Mouse (Mus musculus) mesoderm, embryonic 11.5 days (tissue): ENCODE measurements around the gene Fbxo11.
"Not testable (repeated sequence)": the region's sequence is repeated elsewhere in the genome, so short reads cannot be mapped to it uniquely, and the experiment has no call there.

ENCODE experiments used
- DNase-seq: peaks from one replicate; pipeline ENCODE4 v3.0.0-alpha.2; 2012; ENCODE audit warnings: low read depth, low spot score

The Fbxo11 gene

GRCm38 (mm10) chr17:88067202-88067901 lies 2.3 kb upstream of the Fbxo11 start:
- DNase-seq = no peak

DNA sequence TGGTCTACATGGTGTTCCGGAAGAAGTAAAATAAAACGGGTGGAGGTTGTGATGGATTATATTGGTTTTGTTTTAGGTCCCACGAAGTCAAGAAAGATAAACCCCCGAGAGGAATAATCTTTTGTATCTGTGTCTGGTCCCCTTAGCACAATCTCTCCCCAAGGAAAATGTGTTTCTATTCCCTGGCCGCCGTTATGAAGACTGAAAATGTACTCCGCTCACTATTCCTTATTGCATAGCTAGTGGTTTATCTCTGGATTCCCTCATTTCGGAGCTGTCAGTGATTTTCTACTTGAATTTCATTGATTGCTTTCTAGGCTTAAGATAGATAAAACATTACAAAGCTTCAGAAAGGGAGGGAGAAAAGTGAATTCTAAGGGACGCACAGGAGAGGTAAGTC lies 1.7 kb upstream of the Fbxo11 start:
- DNase-seq = no peak

DNA sequence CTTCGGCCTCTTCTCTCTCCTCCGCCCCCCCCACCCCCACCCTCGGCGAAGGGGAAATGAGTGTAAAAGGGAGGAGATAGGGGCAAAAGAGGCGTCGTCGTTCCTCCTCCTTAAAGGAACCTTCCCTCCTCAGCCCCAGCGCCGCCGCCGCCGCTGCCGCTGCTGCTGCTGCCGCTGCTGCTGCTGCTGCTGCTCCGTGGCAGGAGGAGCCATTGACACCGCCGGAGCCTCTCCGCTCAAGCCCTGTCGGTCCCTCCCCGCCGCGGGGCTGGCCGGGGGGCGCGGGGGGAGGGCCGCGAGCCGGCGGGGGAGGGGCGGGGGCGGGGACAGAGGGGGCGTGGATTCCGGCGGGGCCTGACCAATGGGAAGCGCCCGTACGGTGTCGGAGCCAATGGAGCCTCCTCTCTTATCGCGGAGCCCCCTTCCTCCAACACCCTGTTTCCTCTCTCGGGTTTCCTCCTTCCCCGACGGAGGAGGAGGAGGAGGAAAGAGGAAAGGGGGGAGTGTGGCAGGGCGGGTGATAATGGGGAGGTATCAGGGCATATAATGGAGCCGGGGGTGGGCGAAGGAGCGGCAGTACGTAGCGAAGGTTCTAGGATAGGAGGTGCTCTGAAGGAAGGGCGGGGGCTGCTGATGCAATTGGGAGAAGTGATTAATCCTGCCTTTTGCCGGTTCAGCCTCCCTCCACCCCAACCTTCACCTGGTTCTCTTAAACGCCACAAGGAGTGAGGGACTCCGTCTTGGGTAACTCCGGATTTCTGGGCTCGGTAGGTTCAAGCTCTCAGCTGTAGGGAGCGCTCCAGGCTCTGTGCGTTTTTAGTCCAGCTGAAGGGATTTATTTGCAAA lies 933 bp upstream of the Fbxo11 start:
- DNase-seq = peak; percentile 96

DNA sequence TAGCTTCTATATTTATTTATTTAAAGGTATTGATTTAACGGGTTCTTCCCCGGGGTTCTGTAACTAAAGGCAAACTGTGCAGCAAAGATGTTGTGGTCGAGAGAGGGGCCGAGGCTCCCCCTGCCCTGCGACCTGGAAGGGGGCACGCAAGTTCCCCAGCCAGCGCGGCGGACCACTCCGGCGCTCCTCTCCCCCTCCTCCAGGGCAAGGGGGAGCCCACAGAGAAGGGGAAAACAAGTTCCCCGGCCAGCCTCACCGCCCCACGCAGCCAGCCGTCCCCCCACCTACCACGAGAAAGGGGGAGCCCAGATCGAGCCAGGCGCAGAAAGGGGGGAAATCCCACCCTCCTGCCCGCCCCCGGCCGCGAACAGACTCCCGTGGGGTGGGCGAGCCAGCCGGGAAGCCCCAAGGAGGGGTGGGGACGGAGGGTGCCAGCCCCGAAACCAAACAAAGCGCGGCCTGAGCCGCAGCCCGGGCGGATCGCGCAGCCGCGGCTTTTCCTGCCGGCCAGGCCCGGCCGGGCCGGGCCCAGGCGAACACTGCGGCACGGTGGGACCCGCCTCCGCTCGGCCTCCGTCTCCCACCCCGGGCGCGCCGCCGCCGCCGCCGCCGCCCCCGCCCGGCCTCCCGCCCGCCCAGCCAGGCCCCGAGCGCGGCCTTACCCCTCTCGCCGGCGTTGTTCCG lies 602 bp downstream of the Fbxo11 start:
- peak; percentile 56 for DNase-seq

- peak; percentile 77 for DNase-seq
Observed at GRCm38 (mm10) chr17:88063980-88064346, 1.1 kb downstream of the Fbxo11 start.

- DNase-seq = no peak
Observed at GRCm38 (mm10) chr17:88062860-88063580, 2.1 kb downstream of the Fbxo11 start.

DNA sequence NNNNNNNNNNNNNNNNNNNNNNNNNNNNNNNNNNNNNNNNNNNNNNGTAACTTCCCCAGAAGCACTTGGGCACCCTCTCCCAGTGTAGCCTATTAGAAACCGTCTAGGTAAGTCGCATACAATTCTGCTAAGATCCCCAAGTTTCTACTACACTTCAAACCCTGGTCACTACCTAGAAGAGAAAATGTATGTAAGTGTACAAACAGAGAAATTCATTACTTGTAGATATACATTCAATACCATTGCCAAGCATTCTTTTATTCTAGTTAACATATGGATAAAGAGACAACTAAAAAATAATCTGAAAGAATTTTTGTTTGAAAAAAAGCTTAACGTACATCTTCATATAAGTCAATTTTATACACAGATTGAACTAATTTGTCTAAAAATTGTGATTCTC lies 3.1 kb downstream of the Fbxo11 start:
- DNase-seq = no peak

DNA sequence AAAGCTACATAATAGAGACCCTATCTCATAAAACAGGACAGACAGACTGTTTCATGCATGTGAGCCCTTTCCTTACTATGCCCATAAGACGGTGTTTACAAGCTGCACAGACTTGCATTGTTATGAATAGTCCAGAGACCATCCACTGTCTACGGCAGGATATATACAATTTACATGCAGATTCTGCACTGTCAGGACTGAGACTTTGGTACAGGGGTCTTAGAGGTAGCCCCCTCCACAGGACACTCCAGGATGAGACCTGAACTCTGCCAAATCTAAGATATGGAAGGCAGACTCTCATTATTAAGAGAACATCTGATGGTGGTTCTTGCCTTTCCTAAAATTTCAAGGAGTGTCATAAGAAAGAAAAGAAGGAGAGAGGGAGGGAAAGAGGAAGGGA lies 6.8 kb downstream of the Fbxo11 start:
- DNase-seq = no peak

DNA sequence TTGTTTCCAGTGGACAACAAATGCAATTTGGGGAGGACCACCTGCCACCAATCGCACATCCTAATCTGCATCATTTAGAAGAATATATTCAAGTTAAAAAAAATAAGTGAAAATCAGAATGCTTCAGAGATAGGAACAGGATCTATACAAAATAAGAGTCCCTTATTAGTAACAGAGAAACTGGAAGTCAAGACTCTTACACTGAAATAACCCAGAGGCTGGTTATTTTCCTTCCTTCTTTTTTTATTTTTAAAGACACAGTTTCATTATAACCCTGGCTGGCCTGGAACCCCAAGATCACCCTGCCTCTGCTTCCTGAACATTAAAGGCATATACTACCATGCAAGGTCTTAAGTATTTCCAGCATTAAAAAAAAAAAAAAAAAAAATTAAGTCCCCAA lies 7.2 kb downstream of the Fbxo11 start:
- no peak for DNase-seq

- no peak for DNase-seq
Observed at GRCm38 (mm10) chr17:88051679-88052078, 13.4 kb downstream of the Fbxo11 start.

DNA sequence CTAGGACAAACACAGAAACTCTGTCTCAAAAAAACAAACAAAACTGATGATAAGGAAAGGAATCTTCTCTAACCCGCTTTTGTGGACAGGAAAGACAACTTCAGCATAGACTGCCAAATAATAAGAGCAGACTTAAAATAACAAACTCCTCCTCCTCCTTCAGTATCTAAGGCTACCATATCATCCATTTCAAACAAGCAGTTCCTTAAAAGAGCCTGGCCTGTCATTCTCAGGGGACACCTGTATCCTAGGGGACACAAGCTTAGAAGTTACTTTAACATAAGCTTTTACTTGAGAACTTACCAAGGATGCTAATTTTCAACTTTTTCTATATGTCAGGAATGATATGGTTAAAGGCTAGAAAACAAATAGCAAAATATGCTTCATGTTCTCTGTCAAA lies 14.2 kb downstream of the Fbxo11 start:
- no peak for DNase-seq

DNA sequence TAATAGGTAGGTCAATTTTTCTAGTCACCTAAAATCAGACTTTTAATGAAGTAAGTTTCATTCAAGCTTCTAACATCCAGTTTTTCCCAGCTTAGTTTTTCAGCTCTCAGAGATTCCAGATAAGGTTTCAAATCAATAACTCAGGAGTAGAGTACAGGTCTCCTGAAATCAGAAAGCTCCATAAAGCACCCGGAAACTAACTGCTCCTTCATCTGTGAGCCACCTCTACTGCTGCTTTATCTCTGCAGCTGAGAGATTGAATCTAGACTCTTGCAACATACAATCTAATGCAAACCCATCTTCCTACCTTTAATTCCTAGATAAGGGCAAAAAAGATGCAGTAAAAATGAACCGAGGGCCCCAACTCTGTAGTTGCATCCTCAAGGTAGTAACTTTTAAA lies 14.8 kb downstream of the Fbxo11 start:
- no peak for DNase-seq

DNA sequence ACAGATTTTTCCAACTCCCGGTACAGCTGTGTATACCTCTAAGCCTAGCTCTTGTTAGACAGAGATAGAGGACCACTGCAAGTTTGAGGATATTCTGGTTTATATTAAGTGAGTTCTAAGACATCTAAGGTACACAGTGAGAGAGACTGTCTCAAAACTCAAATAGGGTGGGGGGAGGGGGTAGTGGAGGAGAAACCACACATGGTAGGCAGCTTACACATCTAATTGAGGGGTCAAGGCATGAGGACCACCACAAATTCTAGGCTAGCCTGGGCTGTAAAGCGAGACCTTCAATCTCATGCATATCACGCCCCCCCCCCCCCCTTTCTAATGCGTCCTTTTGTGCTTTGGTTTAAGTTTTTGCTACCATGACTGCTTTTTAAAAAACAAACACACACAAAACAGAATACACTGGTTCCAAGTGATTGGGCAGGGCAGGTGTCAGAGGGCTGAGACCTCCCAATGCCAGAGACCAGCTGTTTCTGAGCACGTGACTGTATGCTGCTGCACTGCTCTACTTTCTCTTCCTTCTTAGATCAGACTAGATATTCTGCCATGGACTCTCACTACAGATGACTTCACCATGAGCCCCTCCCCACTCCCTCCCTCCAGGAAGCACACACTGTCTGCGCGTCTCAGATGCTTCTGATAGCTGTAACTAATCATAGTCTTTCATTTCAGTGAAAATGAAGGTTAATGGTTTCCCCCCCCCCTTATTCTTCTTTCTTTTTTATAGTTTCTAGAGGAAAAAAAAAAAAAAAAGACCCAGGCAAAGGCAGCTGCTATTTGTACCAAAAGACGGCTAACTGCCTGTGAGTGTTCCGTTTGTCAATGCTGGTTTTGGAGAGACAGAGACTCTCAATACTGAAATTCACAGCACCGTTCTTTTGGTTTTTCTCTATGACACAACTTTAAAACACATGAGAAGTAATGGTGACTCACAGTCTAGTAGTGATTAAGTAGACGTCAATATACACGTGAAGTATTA lies 22.7 kb downstream of the Fbxo11 start:
- DNase-seq = peak; percentile 22

GRCm38 (mm10) chr17:88040810-88041209 lies 24.3 kb downstream of the Fbxo11 start:
- DNase-seq = no peak

DNA sequence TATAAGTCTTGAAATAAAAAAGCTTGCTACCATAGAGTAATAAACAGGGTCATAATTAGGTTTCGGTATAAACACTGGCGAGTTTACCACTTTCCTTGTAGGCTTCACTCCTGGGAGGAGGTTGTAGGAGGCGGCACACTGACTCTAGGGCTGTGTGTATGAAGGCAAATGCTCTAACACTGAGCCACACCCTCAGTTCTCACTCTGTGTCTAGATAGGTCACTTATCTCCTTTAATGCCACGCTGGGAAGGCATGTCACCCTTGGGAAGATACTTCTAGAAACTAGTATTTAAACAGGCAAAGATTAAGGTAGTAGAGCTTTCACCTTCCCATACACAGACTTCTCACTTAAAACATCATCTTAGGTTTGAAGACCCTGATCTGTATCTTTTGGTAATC lies 30.7 kb downstream of the Fbxo11 start:
- DNase-seq = no peak

DNA sequence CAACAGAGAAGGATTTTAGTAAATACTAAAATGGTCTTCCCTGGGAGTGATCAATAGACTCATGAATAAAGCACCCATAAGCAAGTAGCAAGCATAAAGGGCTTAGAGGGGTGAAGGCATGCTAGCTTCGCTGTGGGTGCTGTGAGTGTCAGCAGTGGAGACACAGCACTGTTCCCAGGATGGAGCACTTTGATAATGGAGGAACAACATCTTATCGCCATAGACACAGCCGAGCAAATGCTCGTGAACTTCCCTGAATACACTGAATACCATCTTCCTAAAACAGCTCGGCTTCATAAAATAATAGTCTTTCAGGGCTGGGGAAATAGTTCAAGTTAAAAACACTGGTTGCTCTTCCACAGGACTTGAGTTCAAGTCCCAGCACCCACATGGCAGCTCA lies 33.3 kb downstream of the Fbxo11 start:
- no peak for DNase-seq

DNA sequence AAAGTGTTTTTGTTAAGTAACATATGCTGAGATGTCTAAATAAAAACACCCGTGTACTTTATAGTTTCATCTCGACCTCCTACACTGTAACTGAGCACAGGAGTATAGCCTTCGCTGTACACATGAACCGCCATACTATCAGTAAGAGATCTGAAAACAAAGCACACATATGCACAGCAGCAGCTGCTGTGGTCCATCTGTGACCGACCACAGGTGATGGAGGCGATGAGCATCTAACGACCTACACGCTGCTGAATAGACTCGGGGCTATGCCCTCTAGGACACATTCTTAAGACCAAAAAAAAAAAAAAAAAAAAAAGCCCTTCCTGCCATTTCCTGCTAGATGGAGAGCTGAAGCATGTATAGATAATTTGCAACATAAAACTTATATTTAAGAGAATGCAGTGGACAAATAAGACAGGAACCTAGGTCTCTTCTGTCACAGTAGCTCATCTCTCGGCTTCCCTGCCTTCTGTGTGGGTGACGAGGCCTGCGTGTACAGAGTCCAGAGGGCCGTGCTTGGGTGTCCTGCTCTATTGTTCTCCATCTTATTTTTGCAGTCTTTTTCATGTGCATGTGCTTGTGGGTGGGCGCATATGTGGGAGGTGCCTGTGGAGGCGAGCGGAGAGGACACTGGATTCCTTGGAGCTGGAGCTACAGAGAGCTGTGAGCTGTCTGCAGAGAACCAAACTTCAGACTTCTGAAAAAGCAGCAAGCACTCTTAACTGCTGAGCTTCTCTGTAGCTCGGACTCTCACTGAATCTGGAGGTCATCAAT lies 35.7 kb downstream of the Fbxo11 start:
- no peak for DNase-seq

DNA sequence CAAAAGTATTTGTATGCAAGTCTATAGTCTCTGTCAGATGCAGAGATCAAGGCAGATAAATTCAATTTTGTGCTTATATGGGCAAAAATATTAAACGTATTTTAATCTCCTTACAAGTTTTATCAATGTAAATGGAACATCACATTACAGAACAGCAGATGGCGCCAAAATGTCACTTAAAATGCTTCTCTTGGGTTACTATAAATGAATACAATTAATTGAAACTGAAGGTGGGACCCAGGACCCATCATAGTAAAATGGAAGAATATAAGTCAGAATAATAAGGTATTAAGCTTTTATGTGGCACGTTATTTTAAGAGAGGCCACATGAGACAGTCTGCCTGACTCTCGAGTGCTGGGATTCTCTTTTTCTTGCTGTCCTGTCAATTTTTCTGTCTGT lies 39.9 kb downstream of the Fbxo11 start:
- peak; percentile 50 for DNase-seq

DNA sequence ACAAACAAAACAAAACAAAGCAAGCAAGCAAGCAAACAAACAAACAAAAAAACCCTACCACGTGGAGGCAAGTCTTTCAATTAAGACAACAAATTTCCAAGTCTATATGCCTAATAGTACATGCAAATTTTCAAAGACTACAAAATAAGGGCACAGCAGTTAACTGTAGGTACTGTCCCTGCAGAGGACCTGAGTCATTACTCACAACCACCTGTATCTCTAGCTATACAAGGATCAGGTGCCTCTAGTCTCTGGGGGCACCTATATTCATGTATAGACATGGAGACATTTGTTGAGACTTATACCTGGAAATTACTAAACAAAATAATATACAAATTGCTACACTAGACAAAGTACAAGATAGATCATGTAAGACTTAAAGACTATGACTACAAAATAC lies 41.2 kb downstream of the Fbxo11 start:
- no peak for DNase-seq

GRCm38 (mm10) chr17:88016027-88016426 lies 49.1 kb downstream of the Fbxo11 start:
- DNase-seq = not testable (repeated sequence)
